Mouse (Mus musculus): Measurements from ENCODE around the gene Foxj3. TPM values are rescaled to one million over a fixed set of nuclear protein-coding genes. Genes with fewer than 3 reads are reported as not detected.

The Foxj3 gene
- polyA plus RNA-seq, 1 experiment = 13.1 TPM

DNA sequence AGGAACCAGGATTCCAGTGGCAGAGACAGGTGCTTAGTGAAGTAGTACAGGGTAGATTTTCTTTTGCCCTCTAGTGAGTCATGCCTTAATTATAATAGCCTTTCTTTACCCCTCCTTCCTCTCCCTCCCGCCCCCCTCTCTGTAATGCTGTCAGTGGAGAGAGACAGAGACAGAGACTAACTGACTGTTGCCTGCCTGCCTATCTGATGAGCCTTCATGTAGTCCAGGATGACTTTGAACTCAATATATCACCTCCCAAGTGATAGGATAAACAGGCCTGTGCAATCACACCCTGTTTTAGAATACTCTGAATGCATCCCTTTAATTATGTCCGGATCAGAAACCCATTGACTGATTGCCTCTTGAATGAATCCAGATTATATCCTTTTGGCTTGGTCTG is 18.7 kb downstream of the Foxj3 start:
- H3K36me3 ChIP-seq (ENCODE audit: control insufficient read depth, insufficient read depth) = no peaks in the 10 kb centered on the region
- H3K4me3 ChIP-seq = no peak overlapping the region
- H3K4me2 ChIP-seq (ENCODE audit: low read depth) = no peak overlapping the region
- no peaks in the 10 kb centered on the region for H3K27me3 ChIP-seq (ENCODE audit: control insufficient read depth, insufficient read depth, insufficient read length)
- TF ChIP-seq MYOD1 (IDR thresholded peaks at IDR 0.05; ENCODE audit: control insufficient read depth in 1 of 3, insufficient read length in 2 of 3, low read depth in 2 of 3) (peak in 1 of 3 experiments; percentile 13), REST (IDR thresholded peaks at IDR 0.05; ENCODE audit: insufficient read depth, insufficient read length) (no peak), E2F4 (IDR thresholded peaks at IDR 0.05; ENCODE audit: insufficient read depth) (no peak), POLR2AphosphoS2 (IDR thresholded peaks at IDR 0.05; ENCODE audit: insufficient read length, low read depth) (no peak)
- H3ac ChIP-seq (ENCODE audit: control insufficient read depth, insufficient read length) = no peak overlapping the region
- H3K79me2 ChIP-seq (ENCODE audit: control insufficient read depth, insufficient read depth) = peaks cover 99% of the 10 kb centered on the region

DNA sequence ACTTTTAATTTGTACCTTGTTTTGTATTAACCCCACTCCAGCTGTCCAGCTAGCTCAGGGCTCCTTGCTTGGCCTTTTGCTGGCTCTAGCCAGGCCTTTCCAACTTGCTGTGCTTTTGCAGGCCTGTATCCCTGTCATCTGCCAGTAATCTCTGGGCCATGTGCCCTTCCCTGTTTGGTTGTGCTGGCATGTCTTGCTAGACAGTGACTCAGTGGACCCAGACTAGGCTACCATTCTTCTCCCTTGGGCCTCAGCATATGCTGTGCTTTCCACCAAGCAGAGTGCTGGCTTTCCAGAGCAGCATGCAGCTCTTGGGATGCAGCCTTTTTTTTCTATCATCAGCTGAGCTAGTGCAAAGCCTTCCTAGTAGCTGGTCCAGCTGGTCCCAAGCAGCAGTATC is 26.3 kb downstream of the Foxj3 start:
- Histone ChIP-seq H3K36me3 (ENCODE audit: control insufficient read depth, insufficient read depth) (peaks cover 5% of the 10 kb centered on the region), H3ac (ENCODE audit: control insufficient read depth, insufficient read length) (no peak overlapping the region), H3K79me2 (ENCODE audit: control insufficient read depth, insufficient read depth) (peaks cover 92% of the 10 kb centered on the region), H3K27me3 (ENCODE audit: control insufficient read depth, insufficient read depth, insufficient read length) (no peaks in the 10 kb centered on the region), H3K4me2 (ENCODE audit: low read depth) (no peak overlapping the region), H3K4me3 (no peak overlapping the region)
- TF ChIP-seq CEBPB (IDR thresholded peaks at IDR 0.05; ENCODE audit: insufficient read depth, poor library complexity, severe bottlenecking) (no peak), MYOG (IDR thresholded peaks at IDR 0.05; ENCODE audit: control insufficient read depth in 1 of 3, insufficient read depth in 1 of 3, insufficient read length in 2 of 3, low read depth in 2 of 3) (no peak), REST (IDR thresholded peaks at IDR 0.05; ENCODE audit: insufficient read depth, insufficient read length) (no peak), POLR2AphosphoS2 (IDR thresholded peaks at IDR 0.05; ENCODE audit: insufficient read length, low read depth) (no peak), USF1 (IDR thresholded peaks at IDR 0.05; ENCODE audit: low read depth) (no peak), TCF12 (IDR thresholded peaks at IDR 0.05; ENCODE audit: insufficient read depth, poor library complexity, severe bottlenecking) (no peak), TCF3 (IDR thresholded peaks at IDR 0.05; ENCODE audit: insufficient read length, low read depth) (no peak), MAX (IDR thresholded peaks at IDR 0.05; ENCODE audit: low read depth) (no peak), E2F4 (IDR thresholded peaks at IDR 0.05; ENCODE audit: insufficient read depth) (no peak), MYOD1 (IDR thresholded peaks at IDR 0.05; ENCODE audit: control insufficient read depth in 1 of 3, insufficient read length in 2 of 3, low read depth in 2 of 3) (no peak), SRF (IDR thresholded peaks at IDR 0.05; ENCODE audit: control insufficient read depth, insufficient read length, low read depth) (no peak)

DNA sequence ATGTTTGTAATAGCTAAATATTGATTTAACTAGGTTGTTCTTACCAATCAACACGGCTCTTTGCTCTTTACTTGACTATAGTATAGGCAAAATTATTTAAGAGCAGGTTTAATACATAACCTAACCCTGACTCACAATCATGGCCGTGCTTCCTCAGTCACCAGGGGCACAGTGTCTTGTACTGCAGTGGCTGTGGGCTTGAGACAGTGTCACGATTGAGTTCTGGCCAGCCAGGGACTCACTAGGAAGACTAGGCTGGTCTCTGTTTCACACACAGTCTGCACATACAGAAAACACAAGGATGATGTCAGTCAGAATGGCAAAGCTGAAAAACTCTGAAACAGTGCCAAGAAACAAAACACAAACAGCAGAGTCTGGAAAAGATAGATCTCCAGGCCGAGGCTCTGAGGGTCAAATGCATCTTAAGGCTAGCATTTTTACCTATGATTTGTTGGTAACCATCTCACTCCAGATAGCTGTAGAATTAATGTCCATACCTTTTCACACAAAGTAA is 29.6 kb downstream of the Foxj3 start:
- no peak overlapping the region for H3K4me3 ChIP-seq
- H3K79me2 ChIP-seq (ENCODE audit: control insufficient read depth, insufficient read depth) = peaks cover 91% of the 10 kb centered on the region
- TF ChIP-seq POLR2AphosphoS2 (IDR thresholded peaks at IDR 0.05; ENCODE audit: insufficient read length, low read depth) = no peak
- TF ChIP-seq MYOD1 (IDR thresholded peaks at IDR 0.05; ENCODE audit: control insufficient read depth in 1 of 3, insufficient read length in 2 of 3, low read depth in 2 of 3) = no peak
- no peak for TF ChIP-seq USF1 (IDR thresholded peaks at IDR 0.05; ENCODE audit: low read depth)
- no peak for TF ChIP-seq SRF (IDR thresholded peaks at IDR 0.05; ENCODE audit: control insufficient read depth, insufficient read length, low read depth)
- no peak for TF ChIP-seq REST (IDR thresholded peaks at IDR 0.05; ENCODE audit: insufficient read depth, insufficient read length)
- TF ChIP-seq TCF3 (IDR thresholded peaks at IDR 0.05; ENCODE audit: insufficient read length, low read depth) = no peak
- no peak for TF ChIP-seq TCF12 (IDR thresholded peaks at IDR 0.05; ENCODE audit: insufficient read depth, poor library complexity, severe bottlenecking)
- no peak for TF ChIP-seq E2F4 (IDR thresholded peaks at IDR 0.05; ENCODE audit: insufficient read depth)
- no peak for TF ChIP-seq CEBPB (IDR thresholded peaks at IDR 0.05; ENCODE audit: insufficient read depth, poor library complexity, severe bottlenecking)
- no peak for TF ChIP-seq MAX (IDR thresholded peaks at IDR 0.05; ENCODE audit: low read depth)
- no peak for TF ChIP-seq POLR2A (IDR thresholded peaks at IDR 0.05; ENCODE audit: insufficient read length, low read depth)
- TF ChIP-seq MYOG (IDR thresholded peaks at IDR 0.05; ENCODE audit: control insufficient read depth in 1 of 3, insufficient read depth in 1 of 3, insufficient read length in 2 of 3, low read depth in 2 of 3) = no peak
- H3K36me3 ChIP-seq (ENCODE audit: control insufficient read depth, insufficient read depth) = peaks cover 5% of the 10 kb centered on the region
- H3ac ChIP-seq (ENCODE audit: control insufficient read depth, insufficient read length) = no peak overlapping the region
- no peak overlapping the region for H3K4me2 ChIP-seq (ENCODE audit: low read depth)
- H3K27me3 ChIP-seq (ENCODE audit: control insufficient read depth, insufficient read depth, insufficient read length) = no peaks in the 10 kb centered on the region

DNA sequence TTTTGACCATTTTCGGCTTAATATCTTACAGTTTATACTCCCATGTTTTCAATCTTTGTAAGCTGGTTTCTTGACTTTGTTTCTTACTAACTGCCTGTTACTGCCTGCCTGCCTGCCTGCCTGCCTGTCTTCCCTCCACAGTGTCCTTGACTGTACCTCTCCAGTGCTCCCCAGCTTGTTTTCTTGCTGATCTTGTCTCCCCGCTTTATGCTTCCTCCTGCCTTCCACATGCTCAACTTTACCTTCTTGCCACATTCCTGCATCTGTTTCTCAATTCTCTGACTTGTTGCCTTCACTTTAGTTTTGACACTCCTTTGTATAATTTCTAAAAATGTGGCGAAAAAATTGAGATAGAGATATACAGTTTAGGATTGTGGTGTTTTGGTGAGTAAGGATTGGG is 35.9 kb downstream of the Foxj3 start:
- Histone ChIP-seq H3K27me3 (ENCODE audit: control insufficient read depth, insufficient read depth, insufficient read length) (no peaks in the 10 kb centered on the region), H3K79me2 (ENCODE audit: control insufficient read depth, insufficient read depth) (peaks cover 79% of the 10 kb centered on the region), H3K4me2 (ENCODE audit: low read depth) (no peak overlapping the region), H3K4me3 (no peak overlapping the region), H3K36me3 (ENCODE audit: control insufficient read depth, insufficient read depth) (peaks cover 7% of the 10 kb centered on the region), H3ac (ENCODE audit: control insufficient read depth, insufficient read length) (no peak overlapping the region)
- no peak for TF ChIP-seq MYOG (IDR thresholded peaks at IDR 0.05; ENCODE audit: control insufficient read depth in 1 of 3, insufficient read depth in 1 of 3, insufficient read length in 2 of 3, low read depth in 2 of 3)
- TF ChIP-seq TCF12 (IDR thresholded peaks at IDR 0.05; ENCODE audit: insufficient read depth, poor library complexity, severe bottlenecking) = no peak
- TF ChIP-seq CEBPB (IDR thresholded peaks at IDR 0.05; ENCODE audit: insufficient read depth, poor library complexity, severe bottlenecking) = no peak
- no peak for TF ChIP-seq POLR2AphosphoS2 (IDR thresholded peaks at IDR 0.05; ENCODE audit: insufficient read length, low read depth)
- TF ChIP-seq REST (IDR thresholded peaks at IDR 0.05; ENCODE audit: insufficient read depth, insufficient read length) = no peak

DNA sequence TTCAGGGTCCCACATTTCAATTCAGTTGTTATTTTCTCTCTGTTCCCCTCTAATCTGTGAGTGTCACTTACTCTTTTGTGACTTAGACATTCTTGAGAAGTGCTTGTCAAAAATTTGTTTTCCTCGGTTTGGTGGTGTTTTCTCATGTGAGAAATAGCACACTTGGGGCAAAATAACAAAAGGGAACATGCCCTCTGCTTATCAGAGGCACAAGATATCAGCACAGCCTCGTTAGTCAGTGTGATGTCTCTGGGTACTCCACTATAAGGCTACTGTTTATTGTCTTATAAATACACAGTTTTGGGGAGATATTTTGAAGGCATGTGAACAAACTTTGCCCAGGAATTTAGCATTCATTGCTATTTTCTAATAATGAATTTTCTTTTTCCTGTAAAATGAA is 37.7 kb downstream of the Foxj3 start:
- no peaks in the 10 kb centered on the region for H3K27me3 ChIP-seq (ENCODE audit: control insufficient read depth, insufficient read depth, insufficient read length)
- H3K4me3 ChIP-seq = no peak overlapping the region
- H3K36me3 ChIP-seq (ENCODE audit: control insufficient read depth, insufficient read depth) = peaks cover 7% of the 10 kb centered on the region
- no peak overlapping the region for H3ac ChIP-seq (ENCODE audit: control insufficient read depth, insufficient read length)
- H3K79me2 ChIP-seq (ENCODE audit: control insufficient read depth, insufficient read depth) = peaks cover 79% of the 10 kb centered on the region
- TF ChIP-seq SRF (IDR thresholded peaks at IDR 0.05; ENCODE audit: control insufficient read depth, insufficient read length, low read depth) (no peak), USF1 (IDR thresholded peaks at IDR 0.05; ENCODE audit: low read depth) (no peak), MYOD1 (IDR thresholded peaks at IDR 0.05; ENCODE audit: control insufficient read depth in 1 of 3, insufficient read length in 2 of 3, low read depth in 2 of 3) (no peak), CEBPB (IDR thresholded peaks at IDR 0.05; ENCODE audit: insufficient read depth, poor library complexity, severe bottlenecking) (no peak)
- H3K4me2 ChIP-seq (ENCODE audit: low read depth) = no peak overlapping the region
